Mouse (Mus musculus) lung, embryonic 14.5 days (tissue): ENCODE measurements around the gene Inafm2. TPM values are rescaled to one million over a fixed set of nuclear protein-coding genes. Genes with fewer than 3 reads are reported as not detected.

Experiments used
- ATAC-seq: fragments of 200-750 bp; cut with Nextera tagmentation; 2 replicates; pipeline ENCODE4 v1.8.0; 2017; ENCODE audit warnings: mild to moderate bottlenecking, moderate TSS enrichment, moderate library complexity; ENCODE audit not compliant: insufficient read depth
- DNase-seq: peaks from one replicate; pipeline ENCODE4 v3.0.0-alpha.2; 2015
- H3K27ac ChIP-seq: fragments of 300-500 bp; sonication (generic); 2 replicates; pipeline ENCODE4 v1.5.1; 2014; ENCODE audit warnings: low read depth, mild to moderate bottlenecking, moderate library complexity
- H3K27me3 ChIP-seq: fragments of 300-500 bp; sonication (generic); 2 replicates; pipeline ENCODE4 v1.6.1; 2014; ENCODE audit warnings: low read length, control low read depth; ENCODE audit not compliant: insufficient read depth
- H3K36me3 ChIP-seq: fragments of 300-500 bp; sonication (generic); 2 replicates; pipeline ENCODE4 v1.6.1; 2014; ENCODE audit warnings: control low read depth; ENCODE audit not compliant: insufficient read depth
- H3K4me1 ChIP-seq: fragments of 300-500 bp; sonication (generic); 2 replicates; pipeline ENCODE4 v1.6.1; 2014; ENCODE audit warnings: antibody characterized with exemption, control low read depth; ENCODE audit not compliant: insufficient read depth
- H3K4me2 ChIP-seq: fragments of 300-500 bp; sonication (generic); 2 replicates; pipeline ENCODE4 v1.6.1; 2014; ENCODE audit warnings: mild to moderate bottlenecking
- H3K4me3 ChIP-seq: fragments of 300-500 bp; sonication (generic); 2 replicates; pipeline ENCODE4 v1.5.1; 2014; ENCODE audit warnings: low read depth, low read length
- H3K9ac ChIP-seq: fragments of 300-500 bp; sonication (generic); 2 replicates; pipeline ENCODE4 v1.6.1; 2014
- H3K9me3 ChIP-seq: fragments of 300-500 bp; sonication (generic); 2 replicates; pipeline ENCODE4 v1.6.1; 2016; ENCODE audit warnings: low read depth, low read length, control low read depth
- CTCF ChIP-seq: IDR thresholded peaks from 2 replicates; pipeline ENCODE4 v1.5.1; 2016; ENCODE audit warnings: antibody characterized with exemption, low read depth
- WGBS: fragments of 180-500 bp; shearing (Covaris S2); extraction: QIAGEN DNeasy Blood & Tissue Kit; methylation state at CpG from one replicate; pipeline ENCODE4 v1.1.7; 2014; 5-methylcytosine and 5-hydroxymethylcytosine counted together
- polyA plus RNA-seq: library from polyadenylated mRNA; unstranded; fragments of >200 nt; fragmentation: Nextera tagmentation; extraction: Ambion mirVana; gene quantifications from 2 replicates; pipeline ENCODE4 v1.2.1, GENCODE M21; 2014

Gene Inafm2
- polyA plus RNA-seq, 1 experiment from 2014 or later: 24.3 TPM

DNA sequence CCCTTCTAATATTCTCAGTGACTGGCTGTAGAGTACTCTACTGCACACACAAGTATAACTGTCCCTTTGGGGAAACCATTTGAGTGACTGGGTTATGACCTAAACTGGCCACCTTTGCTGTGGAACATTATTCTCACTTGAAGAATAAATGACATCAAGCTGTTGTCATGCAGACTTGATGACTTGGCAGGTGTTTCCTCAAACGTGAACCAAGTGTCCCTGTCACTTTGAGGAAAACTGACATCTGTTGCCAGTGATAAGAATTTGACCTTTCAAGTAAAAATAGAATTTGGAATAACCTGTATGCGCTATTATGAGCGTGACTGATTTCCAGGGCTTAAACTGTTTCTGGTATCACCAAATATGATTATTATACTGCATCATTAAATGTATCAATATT is 5.2 kb upstream of the Inafm2 start:
- no peak overlapping the region for H3K4me2 ChIP-seq
- no peaks in the 10 kb centered on the region for H3K4me1 ChIP-seq
- H3K9ac ChIP-seq: no peak overlapping the region
- TF ChIP-seq CTCF: no peak
- H3K27ac ChIP-seq: no peak overlapping the region
- ATAC-seq: no peak
- 50% methylated on average over 3 of the region's 3 CpGs for WGBS
- H3K4me3 ChIP-seq: no peak overlapping the region
- H3K27me3 ChIP-seq: peaks cover 9% of the 10 kb centered on the region
- H3K9me3 ChIP-seq: no peaks in the 10 kb centered on the region
- no peaks in the 10 kb centered on the region for H3K36me3 ChIP-seq
- no peak for DNase-seq

DNA sequence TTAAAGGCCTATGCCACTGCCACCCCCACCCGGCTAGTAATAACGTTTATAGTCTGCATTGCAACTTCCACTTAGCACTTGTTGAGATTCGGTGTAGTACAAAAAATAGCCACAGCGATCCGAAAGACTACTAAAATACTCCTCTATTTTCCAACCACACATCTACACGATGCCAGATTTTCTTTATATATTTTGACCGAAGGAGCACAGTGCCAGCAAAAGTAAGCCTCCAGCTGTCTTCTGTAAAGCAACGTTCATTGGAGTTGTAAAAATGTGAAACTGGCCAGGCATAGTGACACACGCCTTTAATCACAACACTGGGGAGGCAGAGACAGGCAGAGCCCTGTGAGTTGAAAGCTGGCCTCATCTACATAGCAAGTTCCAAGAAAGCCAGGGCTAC is 4.4 kb upstream of the Inafm2 start:
- no peak overlapping the region for H3K4me3 ChIP-seq
- no peaks in the 10 kb centered on the region for H3K4me1 ChIP-seq
- H3K4me2 ChIP-seq: no peak overlapping the region
- TF ChIP-seq CTCF: no peak
- ATAC-seq (no peak), DNase-seq (peak; percentile 17)
- WGBS: 51% methylated on average over 9 of the region's 9 CpGs
- H3K36me3 ChIP-seq: no peaks in the 10 kb centered on the region
- H3K9ac ChIP-seq: no peak overlapping the region
- H3K9me3 ChIP-seq: no peaks in the 10 kb centered on the region
- no peak overlapping the region for H3K27ac ChIP-seq
- H3K27me3 ChIP-seq: peaks cover 9% of the 10 kb centered on the region

DNA sequence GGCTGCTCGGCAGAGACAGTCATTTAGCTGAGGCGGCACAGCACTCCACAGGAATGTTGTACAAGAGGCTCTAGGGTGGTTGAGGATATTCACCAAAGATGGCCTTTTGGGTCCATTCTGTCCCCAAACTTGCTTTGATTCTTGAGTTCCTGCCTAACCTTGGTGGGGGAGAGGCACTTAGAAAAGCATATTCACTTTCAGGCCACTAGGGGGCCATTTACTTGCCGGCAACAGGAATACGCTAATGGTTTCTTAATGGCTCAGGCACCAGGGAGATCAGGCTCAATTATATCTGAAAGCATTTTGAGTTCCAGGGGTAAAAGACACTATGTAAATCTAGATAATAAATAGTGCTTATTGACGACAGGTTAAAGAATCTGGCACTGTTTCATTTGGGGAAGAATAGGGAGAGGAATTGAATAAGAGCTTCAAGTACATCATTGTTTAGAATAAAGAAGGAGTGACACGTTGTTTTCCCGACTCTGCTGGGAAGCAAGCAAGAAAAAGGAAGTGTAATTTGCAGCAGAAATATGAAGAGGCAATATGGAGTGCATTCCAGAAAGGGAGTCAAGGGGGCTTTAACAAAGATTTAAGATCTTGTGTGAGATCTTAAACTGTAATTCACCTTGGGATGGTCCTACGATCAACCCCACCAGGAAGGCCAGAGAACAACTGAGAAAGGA is 2.2 kb upstream of the Inafm2 start:
- ATAC-seq (no peak), DNase-seq (peak; percentile 88)
- Histone ChIP-seq H3K4me2 (no peak overlapping the region), H3K9me3 (no peaks in the 10 kb centered on the region), H3K4me1 (peaks cover 8% of the 10 kb centered on the region; the same call in 1 of the 2 replicates), H3K9ac (no peak overlapping the region), H3K27ac (no peak overlapping the region), H3K36me3 (no peaks in the 10 kb centered on the region), H3K27me3 (peaks cover 9% of the 10 kb centered on the region), H3K4me3 (no peak overlapping the region)
- 26% methylated on average over 8 of the region's 8 CpGs for WGBS
- TF ChIP-seq CTCF: peak; percentile 89

DNA sequence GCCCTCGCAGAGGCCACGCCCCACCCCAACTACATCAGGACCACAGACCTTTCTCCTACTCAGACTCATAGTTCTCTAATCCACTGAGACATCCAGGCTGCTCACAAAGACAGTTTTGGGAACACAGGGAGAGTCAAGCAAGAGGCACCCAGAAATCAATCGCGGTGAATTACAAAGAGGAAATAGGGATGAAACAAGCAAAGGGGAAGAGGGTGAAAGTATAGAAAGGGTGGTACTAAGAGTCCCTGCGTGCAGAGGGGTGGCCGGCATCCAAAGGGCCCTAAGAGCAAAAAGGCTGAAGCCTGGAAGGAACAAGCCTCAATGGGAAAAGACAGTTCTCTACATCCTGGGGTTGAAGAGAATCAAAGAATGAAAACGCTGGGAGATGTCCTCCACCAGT is 937 bp upstream of the Inafm2 start:
- no peak overlapping the region for H3K4me3 ChIP-seq
- no peak for TF ChIP-seq CTCF
- H3K9me3 ChIP-seq: no peaks in the 10 kb centered on the region
- no peak for DNase-seq
- no peaks in the 10 kb centered on the region for H3K36me3 ChIP-seq
- no peak overlapping the region for H3K27ac ChIP-seq
- WGBS: 9% methylated on average over 7 of the region's 7 CpGs
- ATAC-seq: no peak
- H3K9ac ChIP-seq: no peak overlapping the region
- H3K4me2 ChIP-seq: peak overlapping the region; percentile 91
- peaks cover 10% of the 10 kb centered on the region; the same call in 1 of the 2 replicates for H3K4me1 ChIP-seq
- H3K27me3 ChIP-seq: peaks cover 9% of the 10 kb centered on the region

DNA sequence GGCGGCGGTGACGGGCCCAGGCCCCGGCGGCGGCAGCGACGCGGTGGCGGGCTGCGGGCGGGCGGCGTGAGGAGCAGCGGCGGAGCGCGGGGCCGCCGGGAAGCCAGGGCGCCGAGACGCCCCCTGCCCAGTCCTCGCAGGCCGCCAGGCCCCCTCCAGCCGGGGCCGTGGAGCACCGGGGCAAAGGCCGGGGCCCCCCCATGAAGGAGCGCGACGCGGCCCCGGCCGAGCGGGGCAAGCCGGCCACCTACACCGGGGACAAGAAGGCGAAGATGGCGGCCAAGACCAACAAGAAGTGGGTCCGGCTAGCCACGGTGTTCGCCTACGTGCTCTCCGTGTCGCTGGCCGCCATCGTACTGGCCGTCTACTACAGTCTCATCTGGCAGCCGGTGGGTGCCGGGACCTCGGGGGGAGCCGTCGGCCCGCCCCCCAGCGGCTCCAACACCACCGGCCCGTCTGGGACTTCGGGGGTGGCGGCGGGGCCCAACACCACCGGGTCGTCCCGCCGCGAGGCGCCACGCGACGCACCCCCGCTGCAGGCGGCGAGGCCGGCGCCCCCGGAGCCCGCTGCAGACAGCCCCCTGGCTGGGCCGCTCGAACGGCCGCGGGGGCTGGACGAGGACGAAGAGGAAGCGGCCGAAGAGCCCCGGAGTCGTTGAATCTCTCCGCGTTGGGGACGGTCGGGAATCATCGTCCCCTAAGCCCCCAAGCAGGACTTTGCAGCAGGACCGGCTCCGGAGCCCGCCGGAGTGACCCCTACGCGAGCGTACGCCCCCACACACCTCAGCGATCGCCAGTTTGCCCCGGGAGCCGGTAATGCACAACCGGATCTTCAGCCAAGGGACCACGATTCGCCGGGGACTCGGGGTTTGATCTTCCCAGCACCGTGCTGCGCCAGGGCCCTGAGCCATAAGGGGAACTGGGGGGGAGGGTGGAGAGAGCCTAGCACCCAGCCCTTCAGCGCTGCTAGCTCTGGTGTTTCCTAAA is 650 bp downstream of the Inafm2 start:
- H3K4me1 ChIP-seq: peaks cover 11% of the 10 kb centered on the region
- peak overlapping the region; percentile 91 for H3K4me2 ChIP-seq
- H3K9me3 ChIP-seq: no peaks in the 10 kb centered on the region
- peaks cover 9% of the 10 kb centered on the region for H3K27me3 ChIP-seq
- H3K27ac ChIP-seq: peak overlapping the region; percentile 38; the same call in 1 of the 2 replicates
- no peak for TF ChIP-seq CTCF
- H3K36me3 ChIP-seq: 0 out of 2 replicates have a peak, but pooled peaks cover 6% of the 10 kb centered on the region
- WGBS: under 1% methylated on average over 106 of the region's 113 CpGs
- DNase-seq (peak; percentile 55), ATAC-seq (peak; percentile 53)
- peak overlapping the region; percentile 80 for H3K9ac ChIP-seq
- peak overlapping the region; percentile 76 for H3K4me3 ChIP-seq

DNA sequence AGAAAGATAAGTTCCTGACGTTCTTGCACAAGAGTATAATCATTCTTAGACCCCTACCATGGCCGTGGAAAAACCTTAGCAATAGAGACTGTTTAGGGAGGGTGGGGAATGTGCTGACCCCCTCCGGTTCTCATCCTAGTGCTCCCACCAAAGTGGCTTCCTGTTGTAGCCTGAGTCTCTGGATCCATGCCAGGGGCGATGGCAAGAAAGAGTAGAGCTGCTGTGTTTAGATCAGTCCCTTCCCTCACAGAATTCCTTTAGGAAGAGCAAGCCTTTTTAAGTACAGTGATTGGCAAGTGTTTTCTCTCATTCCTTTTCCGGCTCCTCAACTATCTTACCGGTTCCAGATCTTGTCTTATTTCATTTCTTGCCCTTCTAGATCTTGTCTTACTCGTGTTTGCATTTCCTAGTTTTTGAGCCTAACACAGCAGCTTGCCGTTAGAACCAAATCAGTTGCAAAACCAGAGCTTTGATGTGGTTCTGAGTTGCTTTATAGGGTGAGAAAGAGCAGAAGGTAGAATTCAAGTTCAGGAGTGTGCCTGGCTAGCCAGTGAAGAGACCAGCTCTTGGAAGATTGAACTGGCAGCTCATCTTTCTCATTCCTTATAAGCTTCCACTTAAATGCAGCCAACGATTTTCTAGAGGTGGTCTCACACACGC is 1.9 kb downstream of the Inafm2 start:
- Histone ChIP-seq H3K36me3 (0 out of 2 replicates have a peak, but pooled peaks cover 6% of the 10 kb centered on the region), H3K4me1 (peaks cover 14% of the 10 kb centered on the region), H3K27ac (no peak overlapping the region), H3K27me3 (peaks cover 9% of the 10 kb centered on the region), H3K4me3 (peak overlapping the region; percentile 76), H3K9ac (no peak overlapping the region), H3K4me2 (peak overlapping the region; percentile 91), H3K9me3 (no peaks in the 10 kb centered on the region)
- no peak for TF ChIP-seq CTCF
- WGBS: 23% methylated on average over 10 of the region's 10 CpGs
- DNase-seq: peak; percentile 85
- no peak for ATAC-seq
